In genomic region chr11:11948988-11949365, GRCm38 (mm10) we compare ENCODE assay signal across 9 mouse cellular contexts. TPM values are rescaled to one million over a fixed set of nuclear protein-coding genes. Genes with fewer than 3 reads are reported as not detected.
DNase-seq lines count a peak whose midpoint lies in the region; ATAC-seq and TF ChIP-seq lines count a peak whose summit lies in the region.
"Had no signal": no experiment of that assay in that cellular context is flagged by ENCODE, and none has a peak within 500 bp of the region (broad histone marks: within the 10 kb centered on the region; RNA-seq: fewer than 3 reads in every experiment).

No protein-coding gene starts in this region.

- 65% methylated on average over 4 of the region's 4 CpGs for WGBS in hindbrain, embryonic 10.5 days
- 69% methylated on average over 4 of the region's 4 CpGs for WGBS in hindbrain, postnatal 0 days
- 72% methylated on average over 4 of the region's 4 CpGs for WGBS in embryonic facial prominence, embryonic 10.5 days
- 63% methylated on average over 4 of the region's 4 CpGs for WGBS in limb, embryonic 14.5 days

- no peaks in the 10 kb centered on the region for H3K27me3 ChIP-seq in hindbrain, embryonic 10.5 days (ENCODE audit: insufficient read depth, poor library complexity, severe bottlenecking)
- H3K27me3 ChIP-seq in hindbrain, postnatal 0 days (ENCODE audit: insufficient read depth, low read length), result no peaks in the 10 kb centered on the region
- no peaks in the 10 kb centered on the region for H3K27me3 ChIP-seq in ES-Bruce4 (ENCODE audit: control insufficient read depth, insufficient read depth, low read length, poor library complexity, severe bottlenecking)
- H3K27me3 ChIP-seq in embryonic facial prominence, embryonic 10.5 days (replicated peaks; ENCODE audit: low read depth, poor library complexity, severe bottlenecking), result no peaks in the 10 kb centered on the region
- H3K27me3 ChIP-seq in limb, embryonic 14.5 days (ENCODE audit: control insufficient read depth, insufficient read depth, low read length), result no peaks in the 10 kb centered on the region

- TF ChIP-seq EP300 in ES-Bruce4 (IDR thresholded peaks at IDR 0.05; ENCODE audit: insufficient read depth, low read depth, low read length), result peak; percentile 82

- H3K36me3 ChIP-seq in hindbrain, embryonic 10.5 days, result peaks cover 95% of the 10 kb centered on the region
- H3K36me3 ChIP-seq in hindbrain, postnatal 0 days (ENCODE audit: insufficient read depth, low read length), result no peaks in the 10 kb centered on the region
- peaks cover 22% of the 10 kb centered on the region for H3K36me3 ChIP-seq in ES-Bruce4 (ENCODE audit: control insufficient read depth, insufficient read depth, low read length, poor library complexity, severe bottlenecking)
- H3K36me3 ChIP-seq in embryonic facial prominence, embryonic 10.5 days (replicated peaks), result peaks cover 97% of the 10 kb centered on the region
- peaks cover 52% of the 10 kb centered on the region for H3K36me3 ChIP-seq in limb, embryonic 14.5 days (ENCODE audit: control insufficient read depth, insufficient read depth, low read length)

- ATAC-seq in hindbrain, postnatal 0 days, result no peak
- 0 out of 2 replicates have a peak, but pooled peaks have one; percentile 21 for ATAC-seq in limb, embryonic 14.5 days (ENCODE audit: low FRiP score, low read depth)
- no peak for ATAC-seq in megakaryocyte, adult 5-6 weeks (ENCODE audit: poor library complexity, severe bottlenecking)
- ATAC-seq: inflammation-experienced regulatory T-cells, adult 6 months had no signal

- no peak overlapping the region for H3K9ac ChIP-seq in hindbrain, postnatal 0 days (replicated peaks; ENCODE audit: low read length)
- H3K9ac ChIP-seq in ES-Bruce4 (ENCODE audit: low read depth, poor library complexity, severe bottlenecking), result no peak overlapping the region
- H3K9ac ChIP-seq in limb, embryonic 14.5 days (ENCODE audit: low read depth, low read length, severe bottlenecking), result 0 out of 2 replicates have a peak overlapping the region, but pooled peaks have one; percentile 36

- peaks cover 17% of the 10 kb centered on the region for H3K4me1 ChIP-seq in hindbrain, embryonic 10.5 days (replicated peaks)
- H3K4me1 ChIP-seq in hindbrain, postnatal 0 days (ENCODE audit: insufficient read depth, low read length), result no peaks in the 10 kb centered on the region
- H3K4me1 ChIP-seq in ES-Bruce4 (ENCODE audit: control insufficient read depth, insufficient read depth, low read length), result peaks cover 2% of the 10 kb centered on the region
- H3K4me1 ChIP-seq in embryonic facial prominence, embryonic 10.5 days, result peaks cover 41% of the 10 kb centered on the region
- H3K4me1 ChIP-seq in limb, embryonic 14.5 days (ENCODE audit: control insufficient read depth, insufficient read depth, low read length), result peaks cover 59% of the 10 kb centered on the region

- DNase-seq in hindbrain, embryonic 10.5 days (ENCODE audit: low spot score), result no peak
- DNase-seq in hindbrain, postnatal 0 days (ENCODE audit: low spot score), result no peak
- DNase-seq in embryonic facial prominence, embryonic 10.5 days (ENCODE audit: low spot score), result no peak
- peak; percentile 35 for DNase-seq in limb, embryonic 14.5 days (ENCODE audit: low spot score)
- no peak for DNase-seq in cerebellum, postnatal 10 days
- DNase-seq: left cerebral cortex, postnatal 4 days had no signal

- TF ChIP-seq CTCF in hindbrain, postnatal 0 days (IDR thresholded peaks at IDR 0.05; ENCODE audit: low read depth), result no peak
- TF ChIP-seq CTCF in ES-Bruce4 (IDR thresholded peaks at IDR 0.05; ENCODE audit: low read depth, low read length), result no peak

- no peak overlapping the region for H3K4me2 ChIP-seq in hindbrain, postnatal 0 days (ENCODE audit: low read depth, low read length)
- H3K4me2 ChIP-seq in limb, embryonic 14.5 days (replicated peaks; ENCODE audit: low read depth, low read length, severe bottlenecking), result peak overlapping the region; percentile 22; the same call in 1 of the 2 replicates

- no peak for TF ChIP-seq POLR2A in ES-Bruce4 (IDR thresholded peaks at IDR 0.05; ENCODE audit: insufficient read depth, low read length)
- TF ChIP-seq POLR2A in limb, embryonic 14.5 days (IDR thresholded peaks at IDR 0.05; ENCODE audit: borderline replicate concordance, extremely low read depth, insufficient read depth, insufficient read length), result no peak

- H3K9me3 ChIP-seq in hindbrain, embryonic 10.5 days, result no peaks in the 10 kb centered on the region
- no peaks in the 10 kb centered on the region for H3K9me3 ChIP-seq in hindbrain, postnatal 0 days (ENCODE audit: low read length)
- no peaks in the 10 kb centered on the region for H3K9me3 ChIP-seq in ES-Bruce4 (replicated peaks; ENCODE audit: control insufficient read depth, insufficient read depth, low read length, poor library complexity, severe bottlenecking)
- no peaks in the 10 kb centered on the region for H3K9me3 ChIP-seq in embryonic facial prominence, embryonic 10.5 days
- H3K9me3 ChIP-seq in limb, embryonic 14.5 days (ENCODE audit: control insufficient read depth, low read length), result no peaks in the 10 kb centered on the region

- H3K27ac ChIP-seq in hindbrain, embryonic 10.5 days, result peak overlapping the region; percentile 62; the same call in 1 of the 2 replicates
- H3K27ac ChIP-seq in hindbrain, postnatal 0 days, result no peak overlapping the region
- H3K27ac ChIP-seq in ES-Bruce4 (ENCODE audit: insufficient read depth, low read length), result no peak overlapping the region
- H3K27ac ChIP-seq in embryonic facial prominence, embryonic 10.5 days (replicated peaks), result peak overlapping the region; percentile 85
- peak overlapping the region; percentile 94 for H3K27ac ChIP-seq in limb, embryonic 14.5 days (replicated peaks; ENCODE audit: low read depth, low read length)

- no peak overlapping the region for H3K4me3 ChIP-seq in hindbrain, embryonic 10.5 days
- no peak overlapping the region for H3K4me3 ChIP-seq in hindbrain, postnatal 0 days (ENCODE audit: low read length)
- no peak overlapping the region for H3K4me3 ChIP-seq in ES-Bruce4 (ENCODE audit: low read depth, low read length)
- H3K4me3 ChIP-seq in embryonic facial prominence, embryonic 10.5 days, result no peak overlapping the region
- no peak overlapping the region for H3K4me3 ChIP-seq in limb, embryonic 14.5 days (replicated peaks; ENCODE audit: low read length)

RNA-seq across cellular contexts. Expression of gene Ddc, which starts 51.0 kb away (rescaled TPM):
- 10.2 TPM in 2 replicates for polyA plus RNA-seq in hindbrain, embryonic 10.5 days (2016; fragmentation: Nextera tagmentation; extraction: Ambion mirVana)
- total RNA-seq in hindbrain, postnatal 0 days (2014; rRNA removed), result 11.4 and 13.7 TPM in 2 replicates
- 15.4 and 20.5 TPM in 2 replicates for polyA plus RNA-seq in hindbrain, postnatal 0 days (2015; fragmentation: Nextera tagmentation; extraction: Ambion mirVana)
- polyA plus RNA-seq in ES-Bruce4 (2011; ENCODE audit: insufficient read depth, insufficient read length, low read depth, missing spikeins), result 7.0 and 9.1 TPM in 2 replicates
- polyA plus RNA-seq in embryonic facial prominence, embryonic 10.5 days (2016; fragmentation: Nextera tagmentation; extraction: Ambion mirVana), result 6.9 and 8.8 TPM in 2 replicates
- 10.9 and 12.6 TPM in 2 replicates for polyA plus RNA-seq in limb, embryonic 14.5 days (2012; rRNA removed)
- 16.5 and 20.7 TPM in 2 replicates for polyA plus RNA-seq in limb, embryonic 14.5 days (2014; fragmentation: Nextera tagmentation; extraction: Ambion mirVana)
- total RNA-seq in megakaryocyte, adult 5-6 weeks (2015), result 0.23 and 0.38 TPM in 2 replicates
- 0.16 TPM in 1 of 2 replicates, not detected in the other for total RNA-seq in megakaryocyte, adult 5-6 weeks (2017)

Comparison
In these comparisons a context has a peak if more than half of its experiments do, and no peak if none do; other contexts are left out.
1. H3K27ac ChIP-seq: peak in hindbrain, embryonic 10.5 days (single experiment), embryonic facial prominence, embryonic 10.5 days (single experiment) and limb, embryonic 14.5 days (single experiment); none in hindbrain, postnatal 0 days (single experiment) and ES-Bruce4 (single experiment).